Mouse (Mus musculus): ENCODE results near the gene Tmem63c.
A peak's percentile ranks its signal among the peaks of the same experiment; 100 is the strongest.

Tmem63c gene

GRCm38 (mm10) chr12:87000840-87001176, 20.3 kb upstream of the Tmem63c start:
- no peak for DNase-seq (ENCODE audit: low spot score in 2 of 2)

- no peak for DNase-seq (ENCODE audit: low spot score in 2 of 2)
These were observed 18.9 kb upstream of the Tmem63c start for GRCm38 (mm10) chr12:87002209-87002608.

- DNase-seq (ENCODE audit: low spot score in 2 of 2): no peak
These were observed 18.3 kb upstream of the Tmem63c start for GRCm38 (mm10) chr12:87002815-87003214.

- peak in 1 of 2 experiments; percentile 7 for DNase-seq (ENCODE audit: low spot score in 2 of 2)
These were observed 17.5 kb upstream of the Tmem63c start for GRCm38 (mm10) chr12:87003606-87004005.

- peak in 1 of 2 experiments; percentile 18 for DNase-seq (ENCODE audit: low spot score in 2 of 2)
These were observed 16.5 kb upstream of the Tmem63c start for GRCm38 (mm10) chr12:87004596-87004995.

- DNase-seq (ENCODE audit: low spot score in 2 of 2): no peak
These were observed 4.1 kb upstream of the Tmem63c start for GRCm38 (mm10) chr12:87017041-87017440.

- no peak for DNase-seq (ENCODE audit: low spot score in 2 of 2)
These were observed 2.4 kb upstream of the Tmem63c start for GRCm38 (mm10) chr12:87018756-87019155.

GRCm38 (mm10) chr12:87022006-87022405, 866 bp downstream of the Tmem63c start:
- DNase-seq (ENCODE audit: low spot score in 2 of 2): no peak

GRCm38 (mm10) chr12:87023456-87023855, 2.3 kb downstream of the Tmem63c start:
- DNase-seq (ENCODE audit: low spot score in 2 of 2): no peak

GRCm38 (mm10) chr12:87026109-87026870, 5.2 kb downstream of the Tmem63c start:
- peak; percentile 69 to 72 for DNase-seq (ENCODE audit: low spot score in 2 of 2)

GRCm38 (mm10) chr12:87026871-87027240, 5.7 kb downstream of the Tmem63c start:
- no peak for DNase-seq (ENCODE audit: low spot score in 2 of 2)

- no peak for DNase-seq (ENCODE audit: low spot score in 2 of 2)
These were observed 6.3 kb downstream of the Tmem63c start for GRCm38 (mm10) chr12:87027391-87027790.

GRCm38 (mm10) chr12:87028068-87028467, 6.9 kb downstream of the Tmem63c start:
- DNase-seq (ENCODE audit: low spot score in 2 of 2): no peak

- DNase-seq (ENCODE audit: low spot score in 2 of 2): no peak
These were observed 8.3 kb downstream of the Tmem63c start for GRCm38 (mm10) chr12:87029251-87029976.

GRCm38 (mm10) chr12:87031163-87031763, 10.1 kb downstream of the Tmem63c start:
- DNase-seq (ENCODE audit: low spot score in 2 of 2): no peak

GRCm38 (mm10) chr12:87036631-87037030, 15.5 kb downstream of the Tmem63c start:
- DNase-seq (ENCODE audit: low spot score in 2 of 2): no peak

- no peak for DNase-seq (ENCODE audit: low spot score in 2 of 2)
These were observed 19.0 kb downstream of the Tmem63c start for GRCm38 (mm10) chr12:87040166-87040565.

GRCm38 (mm10) chr12:87040857-87041256, 19.7 kb downstream of the Tmem63c start:
- peak; percentile 59 to 68 for DNase-seq (ENCODE audit: low spot score in 2 of 2)

GRCm38 (mm10) chr12:87042456-87042855, 21.3 kb downstream of the Tmem63c start:
- no peak for DNase-seq (ENCODE audit: low spot score in 2 of 2)

- DNase-seq (ENCODE audit: low spot score in 2 of 2): peak; percentile 73 to 84
These were observed 22.1 kb downstream of the Tmem63c start for GRCm38 (mm10) chr12:87043221-87043620.

GRCm38 (mm10) chr12:87044711-87045110, 23.6 kb downstream of the Tmem63c start:
- peak; percentile 77 to 83 for DNase-seq (ENCODE audit: low spot score in 2 of 2)

- DNase-seq (ENCODE audit: low spot score in 2 of 2): no peak
These were observed 26.4 kb downstream of the Tmem63c start for GRCm38 (mm10) chr12:87047536-87047935.
